Mouse (Mus musculus) left cerebral cortex, postnatal 25 days (tissue): ENCODE data around the gene Ppfia1. TPM values are rescaled to one million over a fixed set of nuclear protein-coding genes. Genes with fewer than 3 reads are reported as not detected.

Experiments
- DNase-seq, 2 experiments: peaks; one replicate each; pipeline ENCODE4 v3.0.0; 2022; ENCODE audit warnings: low spot score in 2 of 2, mixed read lengths in 1 of 2
- intact Hi-C: fragments of 180-260 bp; cut with DNase I; formaldehyde crosslinking; loops from one replicate; pipeline ENCODE4 v1.15.1; 2025
- total RNA-seq, 2 experiments: library from RNA; stranded (reverse); gene quantifications; 2 replicates each; pipeline ENCODE4 v1.2.3; 2021

Gene Ppfia1
- total RNA-seq, 2 experiments from 2014 or later = 29.5 to 32.9 TPM

DNA sequence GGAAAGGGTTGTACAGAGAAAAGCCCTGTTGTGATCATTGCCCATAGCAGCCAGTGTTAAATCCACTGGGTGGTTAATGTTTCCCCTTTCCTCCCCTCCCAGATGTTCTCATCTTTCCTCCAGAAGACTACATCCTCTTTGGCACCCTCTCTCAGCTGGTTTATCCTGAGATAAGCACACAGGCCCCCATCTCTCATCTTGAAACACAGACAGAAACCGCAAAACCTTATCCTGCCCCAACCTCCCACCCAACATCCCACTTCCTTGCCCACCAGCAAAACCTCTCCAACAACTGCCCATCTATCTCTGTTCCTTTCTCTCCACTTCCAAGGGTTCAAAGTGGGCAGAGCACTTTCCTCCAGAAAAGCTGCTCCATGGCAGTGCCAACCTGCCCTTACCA, 46.7 kb downstream of the Ppfia1 start:
- no peak for DNase-seq
- intact Hi-C loops = no loop called here

DNA sequence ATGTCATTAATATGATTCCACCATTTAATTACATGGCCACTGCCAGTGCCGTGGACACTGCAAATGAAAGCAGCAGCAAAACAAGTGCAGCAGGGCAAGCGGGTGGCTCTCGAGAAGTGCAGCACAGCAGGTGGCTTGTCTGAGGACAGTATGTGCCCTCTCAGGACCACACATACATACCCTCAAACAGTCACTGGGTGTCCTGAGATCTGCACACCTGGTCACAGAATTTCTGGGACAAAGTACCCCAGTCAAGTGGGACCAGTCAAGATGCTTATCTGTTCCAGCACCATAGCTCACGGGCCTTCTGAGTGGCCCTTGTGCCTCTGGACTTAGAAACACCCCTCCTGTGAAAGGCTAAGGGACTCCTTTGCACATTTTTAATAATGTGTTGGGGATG, 49.6 kb downstream of the Ppfia1 start:
- intact Hi-C loops = no loop called here
- DNase-seq = no peak

DNA sequence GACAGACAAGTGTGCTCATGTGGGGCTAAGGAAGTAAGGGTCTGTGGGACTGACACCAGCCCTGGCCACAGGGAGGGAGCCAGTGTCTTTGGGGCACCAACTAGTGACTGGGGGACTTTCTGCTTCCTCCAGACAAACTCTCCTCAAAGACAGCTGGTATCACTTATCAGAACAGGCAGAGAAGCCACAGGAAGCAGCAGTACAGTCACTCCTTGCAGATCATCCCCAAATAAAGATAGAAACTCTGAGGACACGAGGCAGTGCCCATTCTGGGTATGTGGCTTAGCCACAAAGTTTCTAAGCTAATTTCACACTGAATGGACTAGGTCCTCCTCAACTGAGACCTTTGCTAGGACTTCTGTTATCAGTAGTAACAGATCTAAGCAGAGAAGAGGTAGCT, 60.6 kb downstream of the Ppfia1 start:
- no peak for DNase-seq
- intact Hi-C loops = no loop called here

DNA sequence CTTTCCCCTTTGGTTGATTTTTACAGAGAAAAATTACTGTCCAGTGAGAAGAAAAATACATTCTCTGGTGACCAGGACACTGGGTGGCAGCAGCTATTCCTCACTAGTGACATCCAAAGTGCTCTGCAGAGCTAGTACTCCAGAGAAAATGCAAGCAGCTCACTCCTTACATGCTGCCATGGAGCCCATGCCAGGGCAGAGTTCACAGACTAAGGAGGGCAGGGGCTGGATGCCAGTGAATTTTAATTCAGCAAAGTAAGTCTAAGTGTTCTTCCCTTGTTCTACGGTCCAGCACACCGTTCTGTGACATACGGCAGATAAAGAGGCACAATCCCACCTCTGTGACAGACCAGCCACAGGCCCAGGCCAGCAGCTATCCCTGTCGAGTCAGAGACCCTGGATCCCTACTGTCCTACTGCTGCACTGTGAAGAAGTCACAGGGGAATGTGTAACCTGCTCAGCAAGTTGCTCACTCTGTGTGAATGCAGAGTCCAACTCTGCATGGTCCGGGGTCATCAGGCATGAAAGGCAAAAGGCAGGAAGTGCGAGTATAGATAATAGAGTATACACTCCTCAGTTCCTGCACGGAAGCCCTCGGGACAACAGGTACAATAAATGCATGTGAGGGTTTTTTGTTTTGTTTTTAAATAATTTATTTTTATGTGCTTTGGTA, 63.2 kb downstream of the Ppfia1 start:
- intact Hi-C loops = no loop called here
- no peak for DNase-seq

DNA sequence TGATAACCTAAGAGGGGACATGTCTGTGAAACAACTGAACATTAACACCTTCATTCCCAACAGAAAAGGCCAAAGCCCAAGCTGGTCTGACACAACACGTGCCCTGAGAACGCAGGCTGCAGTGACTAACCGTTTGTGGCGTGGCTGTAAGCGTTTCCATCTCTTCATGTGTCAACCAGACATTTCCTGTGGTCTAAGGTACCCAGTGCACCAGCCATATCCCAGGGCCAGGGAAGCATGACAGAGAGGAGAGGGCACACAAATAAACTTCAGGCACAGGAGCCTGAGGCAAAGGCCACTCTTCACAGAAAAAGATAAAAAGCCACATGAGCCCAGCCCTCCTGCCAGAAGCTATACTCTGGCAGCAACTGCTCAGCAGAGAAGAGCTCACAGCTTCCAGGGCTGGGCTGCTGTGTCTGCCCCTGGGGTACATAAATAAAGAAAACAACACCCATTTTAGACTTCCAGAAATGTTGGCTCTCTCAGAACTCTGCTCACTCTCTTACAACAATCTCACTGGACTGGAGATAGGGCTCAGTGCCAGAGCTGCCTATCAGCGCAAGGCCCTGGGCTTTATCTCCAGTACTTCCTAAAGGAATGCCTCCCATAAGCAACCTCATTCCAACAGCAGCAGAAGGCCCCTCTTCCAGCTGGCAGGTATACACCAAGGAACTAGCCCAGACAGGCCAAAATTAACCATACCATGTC, 64.3 kb downstream of the Ppfia1 start:
- intact Hi-C loops = no loop called here
- DNase-seq = no peak

DNA sequence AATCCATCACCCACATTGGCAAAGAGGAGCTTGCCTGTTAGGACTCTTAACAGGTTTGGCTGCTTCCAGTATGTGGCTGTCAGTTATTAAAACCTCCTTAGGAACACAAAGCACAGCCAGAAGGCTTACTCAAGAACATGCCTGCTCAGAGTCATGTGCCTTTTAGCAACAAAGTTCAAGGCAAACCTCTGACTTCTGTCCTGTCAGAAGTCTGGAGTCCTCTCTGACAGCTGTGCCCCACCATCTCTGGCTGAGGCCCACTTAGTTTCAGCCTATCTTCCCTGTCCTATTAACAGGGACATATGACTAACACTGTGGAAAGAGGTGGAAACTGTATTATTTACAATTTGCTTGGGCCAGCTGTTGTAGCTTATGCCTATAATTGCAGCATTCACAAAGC, 73.2 kb downstream of the Ppfia1 start:
- DNase-seq = no peak
- intact Hi-C loops = no loop called here

DNA sequence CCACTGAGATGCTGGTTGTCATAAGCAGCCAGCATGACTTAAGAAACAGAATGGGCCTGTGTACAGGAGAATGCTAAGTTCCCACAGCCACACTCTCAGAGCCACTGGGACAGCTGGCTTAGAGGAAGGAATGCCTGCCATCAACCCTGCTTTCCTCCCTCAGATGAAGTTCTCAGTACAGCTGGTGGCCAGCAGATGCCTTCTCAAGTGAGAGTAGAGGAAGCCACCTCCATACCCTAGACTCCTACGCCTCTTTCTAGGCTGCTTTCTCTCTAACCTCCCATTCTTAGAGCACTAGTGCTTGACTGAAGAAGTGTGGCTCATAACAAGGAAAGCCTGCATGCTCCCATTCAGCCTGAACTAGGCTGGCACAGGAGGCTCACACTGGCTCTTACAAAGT, 74.0 kb downstream of the Ppfia1 start:
- peak; percentile 41 to 96 for DNase-seq
- intact Hi-C loops = no loop called here

DNA sequence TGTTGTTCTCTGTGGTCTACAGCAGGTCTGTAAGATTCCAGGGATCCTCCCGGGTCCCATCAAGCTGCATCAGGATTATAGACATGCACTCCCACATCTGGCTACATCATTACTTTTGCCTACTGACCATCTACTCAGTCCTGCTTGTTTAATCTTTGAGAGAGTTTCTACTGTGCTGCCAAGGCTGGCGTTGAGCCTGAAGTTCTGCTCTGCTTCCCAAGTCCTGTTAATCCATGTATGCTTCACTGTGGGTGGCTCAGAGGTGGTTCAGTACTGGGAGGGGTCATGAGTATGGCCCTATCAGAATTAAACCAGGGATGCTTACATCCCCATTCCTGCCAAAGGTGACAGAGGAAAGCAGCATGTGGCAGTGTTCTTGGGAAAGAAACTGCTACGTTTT, 77.8 kb downstream of the Ppfia1 start:
- no peak for DNase-seq
- intact Hi-C loops = no loop called here

DNA sequence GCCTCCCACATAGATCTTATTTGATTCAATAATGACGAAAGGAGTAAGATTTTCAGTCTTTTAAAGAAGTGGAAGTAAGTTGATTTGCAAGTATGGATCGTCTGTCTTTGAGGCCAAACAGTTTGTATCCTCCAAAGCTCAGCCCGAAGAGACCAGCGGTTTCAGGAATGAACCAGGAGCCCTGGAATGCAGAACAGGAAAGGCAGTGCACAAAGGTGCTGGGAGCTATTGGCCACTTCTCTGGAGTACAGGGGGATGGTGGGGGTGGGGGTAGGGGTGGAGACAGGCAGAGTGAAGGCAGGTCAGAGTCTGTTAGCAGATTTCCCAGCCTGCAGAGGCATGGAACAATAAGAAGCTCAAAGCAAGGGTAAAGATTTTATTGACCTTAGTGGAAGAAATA, 80.0 kb downstream of the Ppfia1 start:
- intact Hi-C loops = no loop called here

DNA sequence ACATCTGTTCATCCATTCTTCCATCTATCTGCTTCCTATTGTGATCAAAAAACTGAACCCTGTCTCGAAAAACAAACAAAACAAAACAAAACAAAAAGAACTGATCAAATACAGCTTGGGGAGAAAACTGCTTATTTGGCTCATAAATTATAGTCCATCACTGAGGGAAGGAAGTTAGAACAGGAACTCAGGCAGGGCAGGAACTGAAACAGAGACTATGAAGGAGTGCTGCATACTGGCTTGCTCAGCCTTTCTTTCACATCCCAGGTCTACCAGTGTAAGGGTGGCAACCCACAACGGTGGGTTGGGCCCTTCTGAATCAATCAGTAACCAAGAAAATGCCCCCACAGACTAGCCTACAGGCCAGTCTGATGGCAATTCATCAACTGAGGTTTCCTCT, 82.4 kb downstream of the Ppfia1 start:
- no peak for DNase-seq
- intact Hi-C loops = no loop called here

More for the DNA sequence above, 80.0 kb downstream of the Ppfia1 start:
- no peak for DNase-seq

DNA sequence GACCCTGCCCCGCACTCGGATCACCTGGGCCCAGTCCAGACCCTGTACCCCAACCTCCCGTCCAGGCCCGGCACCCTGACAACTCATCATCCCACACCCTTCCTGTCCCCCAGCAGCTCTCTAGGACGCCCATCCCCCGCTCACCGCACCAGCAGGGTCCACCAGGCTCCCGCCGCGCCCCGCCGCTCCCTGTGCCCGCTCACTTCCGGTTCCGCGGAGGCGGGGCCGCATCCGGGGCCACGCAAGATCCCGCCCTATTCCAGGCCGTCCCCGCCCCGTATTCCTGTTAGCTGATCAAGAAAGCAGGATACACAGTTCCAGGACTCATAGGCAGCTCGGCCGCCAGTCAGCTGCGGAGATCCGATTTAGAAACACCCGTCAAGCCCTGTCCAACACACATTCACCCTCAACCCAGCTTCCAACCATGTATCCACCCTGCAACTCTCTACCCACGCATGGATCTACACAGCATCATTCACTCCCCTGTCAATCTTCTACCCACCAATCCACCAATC, 82.9 kb downstream of the Ppfia1 start, which contains the start of gene Cttn:
Gene Cttn (minus strand): TSS at position 465 of the 515 bp plus-strand sequence.
- DNase-seq = peak; percentile 86 to 93
- intact Hi-C loops = no loop called here

DNA sequence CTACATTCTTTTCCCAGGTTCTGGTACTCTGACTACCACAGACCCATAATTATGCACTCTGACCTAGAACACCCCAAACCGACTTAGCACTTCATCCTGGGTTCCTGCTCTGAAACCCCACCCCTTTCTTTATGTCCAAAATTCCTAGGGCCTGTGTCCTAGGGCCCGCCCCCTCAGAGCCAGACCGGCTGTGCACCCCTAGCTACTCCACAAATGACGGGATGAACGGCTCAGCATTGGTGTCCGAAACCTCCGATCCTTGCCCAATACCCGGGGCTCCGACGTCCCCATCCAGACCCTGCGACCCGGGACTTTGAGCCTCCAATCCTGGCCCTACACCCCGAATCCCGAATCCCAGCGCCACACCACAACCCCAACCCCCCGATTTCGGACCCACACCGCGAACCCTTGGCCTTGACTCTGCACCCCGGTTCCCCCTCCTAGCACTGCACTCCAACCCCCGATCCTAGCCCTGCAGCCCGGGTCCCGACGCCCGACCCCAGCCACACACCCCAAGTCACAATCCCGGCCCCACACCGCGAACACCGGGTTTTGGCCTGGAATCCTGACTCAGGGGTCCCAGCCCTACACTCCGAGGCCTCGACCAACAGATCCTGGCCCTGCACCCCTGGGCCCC, 83.5 kb downstream of the Ppfia1 start:
- no peak for DNase-seq
- intact Hi-C loops = no loop called here

DNA sequence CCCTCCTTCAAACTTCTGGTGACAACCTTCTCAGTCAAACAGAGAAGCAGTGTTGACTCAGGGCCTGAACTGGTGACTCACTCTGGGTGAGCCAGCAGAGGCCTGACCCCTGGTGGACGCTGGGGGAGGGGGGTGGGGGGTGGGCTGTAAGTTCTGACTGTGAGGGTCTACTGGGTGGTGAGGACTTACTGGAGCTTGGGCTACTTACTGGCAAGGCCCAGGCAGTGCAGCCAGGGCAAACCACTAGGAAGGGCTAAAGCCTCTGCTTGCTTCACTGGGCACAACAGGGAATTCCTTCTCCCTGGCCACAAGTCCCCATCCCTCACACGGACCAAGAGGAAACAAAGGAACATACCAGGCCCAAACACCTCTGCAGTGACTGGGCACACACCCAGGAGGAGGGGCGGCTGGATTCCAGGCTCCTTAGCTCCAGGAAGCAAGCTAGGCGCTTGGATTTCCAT, 84.3 kb downstream of the Ppfia1 start:
- DNase-seq = no peak
- intact Hi-C loops = no loop called here

DNA sequence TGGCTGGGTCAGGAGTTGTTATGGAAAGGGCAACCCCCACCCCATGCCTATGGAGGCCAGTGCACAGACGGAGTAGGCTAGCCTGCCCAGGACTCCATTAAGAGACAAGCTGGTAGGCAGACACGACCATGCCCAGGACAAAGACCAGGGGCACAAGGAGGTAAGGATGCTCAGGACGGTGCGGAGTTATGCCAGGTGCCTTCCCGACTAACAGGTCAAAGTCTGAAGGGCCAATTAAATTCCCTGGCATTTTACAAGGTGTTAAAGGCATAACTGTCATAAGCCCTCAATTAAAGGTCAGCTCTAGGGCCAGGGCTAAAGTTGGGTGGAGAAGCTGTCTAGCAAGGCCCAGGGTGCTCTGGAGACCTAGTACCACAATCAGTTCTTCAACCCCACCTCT, 84.8 kb downstream of the Ppfia1 start:
- DNase-seq = no peak
- intact Hi-C loops = no loop called here

DNA sequence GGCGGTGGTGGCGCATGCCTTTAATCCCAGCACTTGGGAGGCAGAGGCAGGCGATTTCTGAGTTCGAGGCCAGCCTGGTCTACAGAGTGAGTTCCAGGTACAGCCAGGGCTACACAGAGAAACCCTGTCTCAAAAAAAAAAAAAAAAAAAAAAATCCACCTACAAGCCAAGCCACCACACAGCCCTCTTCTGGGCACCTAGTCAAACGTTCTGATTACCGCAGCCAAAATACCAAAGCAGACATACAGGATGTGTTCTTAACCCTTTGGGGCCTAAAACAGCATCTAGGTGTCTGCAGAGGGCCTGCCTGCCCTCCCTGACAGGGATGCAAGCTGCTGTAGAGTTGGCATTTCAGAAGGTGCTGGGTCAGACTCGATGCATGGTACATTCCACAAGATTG, 91.0 kb downstream of the Ppfia1 start:
- intact Hi-C loops = no loop called here
- no peak for DNase-seq

DNA sequence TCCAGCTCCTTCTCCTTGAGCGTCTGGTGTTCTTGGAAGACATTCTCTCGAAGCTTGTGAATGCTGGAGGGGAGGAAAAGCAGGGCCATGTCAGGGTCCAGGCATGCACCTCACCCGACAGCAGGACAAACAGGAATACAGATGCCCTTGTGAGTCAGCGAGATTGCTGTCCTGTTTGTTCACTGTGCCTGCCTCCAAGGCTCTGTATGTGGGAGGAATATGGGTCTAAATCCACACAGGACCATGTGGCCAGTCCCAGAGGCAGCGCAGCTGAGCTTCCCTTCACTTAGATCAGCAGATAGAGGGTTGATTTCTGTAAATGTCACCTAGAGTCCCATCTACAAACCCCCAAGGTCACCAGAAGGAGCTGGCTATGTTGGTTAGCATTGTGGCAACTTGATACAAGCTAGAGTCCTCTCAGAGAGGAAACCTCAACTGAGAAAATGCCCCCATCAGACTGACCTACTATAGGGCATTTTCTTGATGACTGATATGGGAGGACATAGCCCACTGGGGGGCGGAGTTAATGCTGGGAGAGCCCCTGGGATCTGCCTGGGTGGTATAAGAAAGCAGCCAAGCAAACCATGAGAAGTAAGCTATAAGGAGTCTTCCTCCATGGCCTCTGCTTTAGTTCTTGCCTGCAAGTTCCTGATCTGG, 92.2 kb downstream of the Ppfia1 start:
- intact Hi-C loops = no loop called here
- DNase-seq = peak in 1 of 2 experiments; percentile 28

DNA sequence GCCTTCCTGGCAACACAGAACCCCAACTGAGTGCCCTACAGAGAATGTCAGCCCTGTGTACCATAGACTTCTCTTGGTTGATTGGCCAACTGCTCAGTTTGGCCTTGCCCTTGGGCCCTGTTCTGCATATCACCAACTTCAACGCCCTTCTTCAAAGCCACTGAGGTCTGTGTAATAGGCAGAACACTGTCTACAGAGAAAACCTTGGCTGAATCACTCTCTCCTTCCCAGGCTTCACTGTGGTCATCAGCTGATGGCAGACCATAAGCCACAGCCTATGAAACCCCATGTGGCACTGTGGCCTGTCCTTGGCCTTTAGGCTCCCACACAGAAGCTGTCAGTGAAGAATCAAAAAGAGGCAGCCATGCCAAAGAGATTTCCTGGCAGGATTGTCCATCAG, 94.6 kb downstream of the Ppfia1 start:
- DNase-seq = no peak

DNA sequence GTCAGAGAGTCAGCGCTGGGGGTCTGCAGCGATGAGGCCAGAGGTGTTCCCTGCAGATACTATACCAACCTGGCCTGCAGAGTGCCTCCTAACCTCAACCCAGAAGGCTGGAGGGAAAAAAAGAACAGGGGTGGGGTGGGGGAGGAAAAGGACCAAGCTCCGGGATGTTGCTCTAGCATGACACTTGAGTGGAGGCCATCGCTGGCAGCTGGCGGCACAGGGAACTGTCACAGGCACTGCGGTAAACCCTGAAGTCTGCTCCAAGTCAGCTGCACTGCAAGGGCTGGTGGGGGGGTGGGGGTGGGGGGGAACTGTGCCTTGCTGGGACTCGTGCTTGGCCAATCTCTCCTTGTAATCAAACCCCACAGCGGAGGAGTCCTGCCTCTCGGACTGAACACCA, 102.9 kb downstream of the Ppfia1 start:
- intact Hi-C loops = no loop called here
- no peak for DNase-seq

More for the DNA sequence above, 94.6 kb downstream of the Ppfia1 start:
- intact Hi-C loops = no loop called here

DNA sequence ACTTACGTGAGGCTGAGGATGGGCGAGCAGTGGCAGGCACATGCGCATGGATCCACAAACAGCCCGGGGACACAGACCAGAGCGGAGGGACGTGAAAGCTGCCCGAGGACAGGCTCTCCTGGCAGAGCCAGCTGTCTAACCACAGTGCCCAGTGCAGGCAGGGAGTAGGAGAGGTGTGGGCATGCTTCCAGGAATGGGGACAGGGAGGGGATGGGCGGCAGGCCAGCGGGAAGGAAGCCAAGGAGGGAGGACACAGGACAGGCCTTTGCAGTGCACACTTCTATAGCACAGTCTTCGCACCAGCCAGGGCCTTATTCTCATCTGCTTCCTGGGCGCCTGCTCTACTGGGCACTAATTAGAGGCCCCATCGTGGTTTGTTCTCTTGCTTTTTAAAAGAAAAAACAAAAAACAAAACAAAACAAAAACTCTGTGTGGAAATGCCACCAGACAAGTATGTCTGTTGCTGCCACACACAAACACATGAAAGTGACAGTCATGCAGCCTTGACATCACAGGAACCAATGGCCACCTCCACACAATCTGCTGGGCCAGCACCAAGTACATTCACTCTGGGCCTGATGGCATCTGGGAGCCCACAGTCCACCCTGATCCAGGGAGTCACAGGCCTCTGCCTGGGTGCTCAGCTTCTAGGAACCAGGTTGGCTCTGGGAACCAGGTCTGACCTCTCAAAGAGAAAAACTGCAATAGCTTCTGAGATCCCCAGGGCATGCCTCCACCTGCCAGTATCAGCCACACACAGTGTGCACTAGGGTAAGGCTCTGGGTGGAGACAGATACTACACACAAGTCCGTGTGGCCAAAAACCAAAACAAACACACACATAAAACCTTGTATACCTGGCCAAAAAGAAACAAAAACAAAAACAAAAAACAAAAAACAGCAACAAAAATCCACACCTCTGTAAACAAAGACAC, 103.6 kb downstream of the Ppfia1 start:
- DNase-seq = peak; percentile 67 to 78
- intact Hi-C loops = no loop called here
